Comparison of ENCODE assay signal across 19 mouse cellular contexts in genomic region chr13:70217429-70218133, GRCm38 (mm10).
DNase-seq lines count a peak whose midpoint lies in the region; ATAC-seq lines count a peak whose summit lies in the region.
"Had no signal": no experiment of that assay in that cellular context is flagged by ENCODE, and none has a peak within 500 bp of the region (broad histone marks: within the 10 kb centered on the region; RNA-seq: fewer than 3 reads in every experiment).

No protein-coding gene starts in this region.

- H3K4me1 ChIP-seq in hindbrain, embryonic 10.5 days (replicated peaks), result peaks cover 12% of the 10 kb centered on the region; the same call in 1 of the 2 replicates
- H3K4me1 ChIP-seq in hindbrain, embryonic 12.5 days, result peaks cover 16% of the 10 kb centered on the region
- H3K4me1 ChIP-seq in forebrain, embryonic 14.5 days (ENCODE audit: control insufficient read depth, insufficient read depth, low read length), result peaks cover 8% of the 10 kb centered on the region
- peaks cover 27% of the 10 kb centered on the region for H3K4me1 ChIP-seq in midbrain, embryonic 13.5 days (replicated peaks)
- H3K4me1 ChIP-seq: embryonic facial prominence, embryonic 10.5 days; heart, embryonic 13.5 days; limb, embryonic 15.5 days had no signal

- H3K27me3 ChIP-seq in hindbrain, embryonic 10.5 days (ENCODE audit: insufficient read depth, poor library complexity, severe bottlenecking), result no peaks in the 10 kb centered on the region
- H3K27me3 ChIP-seq in hindbrain, embryonic 12.5 days, result no peaks in the 10 kb centered on the region
- no peaks in the 10 kb centered on the region for H3K27me3 ChIP-seq in forebrain, embryonic 14.5 days (replicated peaks; ENCODE audit: control insufficient read depth, insufficient read depth, low read length)
- no peaks in the 10 kb centered on the region for H3K27me3 ChIP-seq in midbrain, embryonic 13.5 days
- H3K27me3 ChIP-seq: heart, embryonic 13.5 days; limb, embryonic 15.5 days had no signal

- peak overlapping the region; percentile 53 for H3K27ac ChIP-seq in hindbrain, embryonic 10.5 days
- H3K27ac ChIP-seq in hindbrain, embryonic 12.5 days, result no peak overlapping the region
- H3K27ac ChIP-seq in forebrain, embryonic 14.5 days (ENCODE audit: low read depth, low read length), result peak overlapping the region; percentile 63
- no peak overlapping the region; the same call in 1 of the 2 replicates for H3K27ac ChIP-seq in midbrain, embryonic 13.5 days
- H3K27ac ChIP-seq: embryonic facial prominence, embryonic 10.5 days; heart, embryonic 13.5 days; limb, embryonic 15.5 days had no signal

- 72% methylated on average over 15 of the region's 15 CpGs for WGBS in hindbrain, embryonic 10.5 days
- WGBS in hindbrain, embryonic 12.5 days, result 62% methylated on average over 15 of the region's 15 CpGs
- WGBS in forebrain, embryonic 14.5 days, result 40% methylated on average over 15 of the region's 15 CpGs
- WGBS in midbrain, embryonic 13.5 days, result 49% methylated on average over 15 of the region's 15 CpGs

- H3K9me3 ChIP-seq in hindbrain, embryonic 10.5 days, result no peaks in the 10 kb centered on the region
- H3K9me3 ChIP-seq in hindbrain, embryonic 12.5 days (replicated peaks), result no peaks in the 10 kb centered on the region
- H3K9me3 ChIP-seq in forebrain, embryonic 14.5 days (replicated peaks; ENCODE audit: control insufficient read depth, low read length), result no peaks in the 10 kb centered on the region
- H3K9me3 ChIP-seq in midbrain, embryonic 13.5 days, result no peaks in the 10 kb centered on the region
- H3K9me3 ChIP-seq: embryonic facial prominence, embryonic 10.5 days; heart, embryonic 13.5 days; limb, embryonic 15.5 days had no signal

- no peak overlapping the region for H3K4me3 ChIP-seq in hindbrain, embryonic 10.5 days
- no peak overlapping the region for H3K4me3 ChIP-seq in hindbrain, embryonic 12.5 days
- H3K4me3 ChIP-seq in forebrain, embryonic 14.5 days (ENCODE audit: low read depth, low read length), result no peak overlapping the region
- H3K4me3 ChIP-seq in midbrain, embryonic 13.5 days (replicated peaks), result no peak overlapping the region
- H3K4me3 ChIP-seq: embryonic facial prominence, embryonic 10.5 days; heart, embryonic 13.5 days; limb, embryonic 15.5 days had no signal

- no peak for DNase-seq in hindbrain, embryonic 10.5 days (ENCODE audit: low spot score)
- DNase-seq in R1 (ENCODE audit: low read depth, low spot score) (peak; percentile 24), liver (no peak)
- peak; percentile 47 for DNase-seq in forebrain, embryonic 14.5 days (ENCODE audit: low spot score)
- DNase-seq in heart, adult 18-20 months, result no peak
- no peak for DNase-seq in adrenal gland, adult 18-20 months (ENCODE audit: low spot score in 2 of 2)
- DNase-seq: cerebellum, postnatal 25 days; gastrocnemius, postnatal 36 days; kidney, adult 18-20 months; kidney, postnatal 14 days; liver, postnatal 0 days; lung, postnatal 4 days; thymus, postnatal 36 days had no signal

- H3K4me2 ChIP-seq in hindbrain, embryonic 12.5 days (replicated peaks), result no peak overlapping the region
- 0 out of 2 replicates have a peak overlapping the region, but pooled peaks have one; percentile 4 for H3K4me2 ChIP-seq in forebrain, embryonic 14.5 days (ENCODE audit: low read length)
- peak overlapping the region; percentile 11; the same call in 1 of the 2 replicates for H3K4me2 ChIP-seq in midbrain, embryonic 13.5 days (replicated peaks)
- H3K4me2 ChIP-seq: heart, embryonic 13.5 days; limb, embryonic 15.5 days had no signal

- no peak for ATAC-seq in hindbrain, embryonic 12.5 days (ENCODE audit: low FRiP score)
- peak; percentile 55; the same call in 1 of the 2 replicates for ATAC-seq in forebrain, embryonic 14.5 days
- no peak; the same call in 1 of the 2 replicates for ATAC-seq in midbrain, embryonic 13.5 days
- ATAC-seq: liver, postnatal 0 days; Patski had no signal

- H3K9ac ChIP-seq in hindbrain, embryonic 12.5 days, result no peak overlapping the region
- no peak overlapping the region for H3K9ac ChIP-seq in forebrain, embryonic 14.5 days (ENCODE audit: low read length)
- no peak overlapping the region for H3K9ac ChIP-seq in midbrain, embryonic 13.5 days (replicated peaks)
- H3K9ac ChIP-seq: heart, embryonic 13.5 days; limb, embryonic 15.5 days; liver, postnatal 0 days had no signal

- no peaks in the 10 kb centered on the region for H3K36me3 ChIP-seq in hindbrain, embryonic 10.5 days
- no peaks in the 10 kb centered on the region for H3K36me3 ChIP-seq in hindbrain, embryonic 12.5 days
- no peaks in the 10 kb centered on the region for H3K36me3 ChIP-seq in forebrain, embryonic 14.5 days (ENCODE audit: control insufficient read depth, insufficient read depth, low read length)
- no peaks in the 10 kb centered on the region for H3K36me3 ChIP-seq in midbrain, embryonic 13.5 days
- H3K36me3 ChIP-seq: embryonic facial prominence, embryonic 10.5 days; heart, embryonic 13.5 days; limb, embryonic 15.5 days had no signal

Comparison
In these comparisons a context has a peak if more than half of its experiments do, and no peak if none do; other contexts are left out.
1. H3K27ac ChIP-seq: peak in hindbrain, embryonic 10.5 days (single experiment) and forebrain, embryonic 14.5 days (single experiment); none in hindbrain, embryonic 12.5 days (single experiment) and midbrain, embryonic 13.5 days (single experiment).
2. DNase-seq: peak in R1 (single experiment) and forebrain, embryonic 14.5 days (single experiment); none in hindbrain, embryonic 10.5 days (single experiment), liver (single experiment), heart, adult 18-20 months (0 of 2) and adrenal gland, adult 18-20 months (0 of 2).